ENCODE assay signal across 30 mouse cellular contexts in the genomic region with DNA sequence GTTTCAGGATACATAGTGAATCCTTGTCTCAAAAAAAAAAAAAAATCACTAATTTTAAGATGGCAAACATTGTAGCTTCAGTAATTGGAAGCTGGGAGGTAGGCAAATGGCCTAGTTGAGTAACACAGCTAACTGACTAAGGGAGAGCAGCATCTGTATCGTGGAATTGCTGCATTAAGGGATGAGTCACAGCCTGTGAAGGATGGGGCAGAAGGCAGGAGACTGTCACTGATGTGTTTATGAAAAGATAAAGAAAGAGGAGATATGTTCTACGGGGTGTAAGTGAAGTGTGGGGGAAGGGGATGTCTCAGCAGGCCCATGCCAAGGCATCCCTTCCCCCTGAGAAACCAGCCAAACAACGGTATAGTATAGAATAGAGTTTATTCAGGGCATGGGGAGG. TPM values are rescaled to one million over a fixed set of nuclear protein-coding genes. Genes with fewer than 3 reads are reported as not detected.
DNase-seq lines count a peak whose midpoint lies in the region.
"Had no signal": no experiment of that assay in that cellular context is flagged by ENCODE, and none has a peak within 500 bp of the region (broad histone marks: within the 10 kb centered on the region; RNA-seq: fewer than 3 reads in every experiment).

No protein-coding gene starts in this region.

- peak overlapping the region; percentile 55 for H3K27ac ChIP-seq in brown adipose tissue, adult 24 weeks (replicated peaks; ENCODE audit: low read depth, low read length)
- H3K27ac ChIP-seq: embryonic facial prominence, embryonic 12.5 days; forebrain, embryonic 12.5 days; heart, adult 2 months; heart, embryonic 13.5 days; hindbrain, postnatal 0 days; left cerebral cortex, adult 2 months; limb, embryonic 10.5 days; liver, embryonic 15.5 days; lung, embryonic 15.5 days; neural tube, embryonic 12.5 days had no signal

- peak; percentile 66 for DNase-seq in adrenal gland, adult 2 months
- no peak for DNase-seq in adrenal gland, postnatal 36 days
- peak; percentile 13 for DNase-seq in layer of hippocampus, adult 18-20 months (ENCODE audit: low spot score in 2 of 2)
- DNase-seq in layer of hippocampus, adult 11-12 months (ENCODE audit: low spot score) = no peak
- DNase-seq in 416B (ENCODE audit: low read depth) = peak; percentile 55
- DNase-seq in cerebellum, adult 9-11 months = no peak
- DNase-seq: cerebellum, adult 11-12 months; cerebellum, postnatal 25 days; gastrocnemius, postnatal 36 days; heart, adult 2 months; heart, postnatal 14 days; kidney, adult 9 months; kidney, postnatal 25 days; liver; lung, postnatal 36 days; midbrain, embryonic 14.5 days; retina, postnatal 1 day; thymus, adult 2 months; thymus, postnatal 4 days had no signal

- H3K4me1 ChIP-seq in brown adipose tissue, adult 24 weeks (ENCODE audit: control insufficient read depth, insufficient read depth, insufficient read length, low read length) = peaks cover 4% of the 10 kb centered on the region; the same call in 1 of the 2 replicates
- H3K4me1 ChIP-seq: embryonic facial prominence, embryonic 12.5 days had no signal

- H3K4me3 ChIP-seq in brown adipose tissue, adult 24 weeks (ENCODE audit: insufficient read depth, low read depth, low read length) = no peak overlapping the region
- H3K4me3 ChIP-seq: embryonic facial prominence, embryonic 12.5 days; forebrain, embryonic 12.5 days; heart, adult 2 months; heart, embryonic 13.5 days; left cerebral cortex, adult 2 months; limb, embryonic 10.5 days; liver, embryonic 15.5 days; lung, embryonic 15.5 days; neural tube, embryonic 12.5 days had no signal

RNA-seq across cellular contexts. Expression of gene Fam161a, which starts 56.5 kb away (rescaled TPM):
- total RNA-seq in adrenal gland, adult 2 months (2021) = 10 to 100 TPM; 18.3 to 30.5 TPM
- polyA plus RNA-seq in adrenal gland, adult 2 months (2012; rRNA removed) = 0.54 and 0.91 TPM in 2 replicates
- 10 to 100 TPM; 20.4 to 34.5 TPM for total RNA-seq in adrenal gland, postnatal 36 days (2021)
- 1 to 10 TPM; 3.2 to 4.2 TPM for total RNA-seq in layer of hippocampus, adult 18-20 months (2021)
- 5.5 and 5.9 TPM in 2 replicates for polyA plus RNA-seq in brown adipose tissue, adult 24 weeks (2012; ENCODE audit: insufficient read depth, insufficient read length, missing spikeins)
- polyA plus RNA-seq: small intestine, adult 2 months had no signal

Comparison
In these comparisons a context has a peak if more than half of its experiments do, and no peak if none do; other contexts are left out.
1. DNase-seq: peak in adrenal gland, adult 2 months (single experiment), layer of hippocampus, adult 18-20 months (2 of 2) and 416B (single experiment); none in adrenal gland, postnatal 36 days (0 of 2), layer of hippocampus, adult 11-12 months (single experiment) and cerebellum, adult 9-11 months (single experiment).